ENCODE assay signal across 34 mouse cellular contexts in the genomic region with DNA sequence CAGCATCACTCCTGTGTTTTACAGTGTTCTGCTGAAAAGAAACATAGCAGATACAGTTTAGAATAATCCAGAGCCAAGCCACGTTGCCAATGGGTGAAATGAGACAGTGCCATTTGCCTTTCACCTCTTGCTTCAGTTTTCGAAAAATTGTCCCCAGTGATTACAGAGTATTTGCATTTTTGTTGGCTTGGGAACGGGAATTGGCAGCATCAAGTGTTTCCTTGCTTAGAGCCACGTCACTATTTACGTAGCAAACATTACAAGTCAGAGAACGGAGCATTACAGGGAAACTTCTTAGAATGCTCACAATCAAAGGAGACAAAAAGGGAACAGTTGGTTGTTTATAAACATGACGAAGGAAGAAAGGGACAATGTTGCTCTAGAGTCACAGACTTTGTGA. TPM values are rescaled to one million over a fixed set of nuclear protein-coding genes. Genes with fewer than 3 reads are reported as not detected.
"Had no signal": no experiment of that assay in that cellular context is flagged by ENCODE, and none has a peak within 500 bp of the region (broad histone marks: within the 10 kb centered on the region; RNA-seq: fewer than 3 reads in every experiment).

No protein-coding gene starts in this region.

- ATAC-seq: hindbrain, embryonic 16.5 days; hindbrain, postnatal 0 days; inflammation-experienced regulatory T-cells, adult 6 months; intestine, embryonic 15.5 days; intestine, embryonic 16.5 days; intestine, postnatal 0 days had no signal

- H3K9me3 ChIP-seq: heart, embryonic 12.5 days; heart, embryonic 13.5 days; heart, embryonic 15.5 days; hindbrain, embryonic 10.5 days; hindbrain, embryonic 12.5 days; hindbrain, embryonic 13.5 days; hindbrain, embryonic 15.5 days; intestine, embryonic 15.5 days; kidney, embryonic 15.5 days had no signal

- H3K4me3 ChIP-seq: heart, embryonic 12.5 days; heart, embryonic 13.5 days; heart, embryonic 15.5 days; hindbrain, embryonic 10.5 days; hindbrain, embryonic 12.5 days; hindbrain, embryonic 13.5 days; hindbrain, embryonic 15.5 days; intestine, embryonic 15.5 days; kidney, embryonic 15.5 days; layer of hippocampus, adult 2 months; left cerebral cortex, adult 2 months had no signal

- H3K9ac ChIP-seq: heart, embryonic 12.5 days; heart, embryonic 13.5 days; heart, embryonic 15.5 days; hindbrain, embryonic 12.5 days; hindbrain, embryonic 13.5 days; hindbrain, embryonic 14.5 days; hindbrain, embryonic 15.5 days; intestine, embryonic 15.5 days; kidney, embryonic 15.5 days had no signal

- H3K4me2 ChIP-seq: heart, embryonic 12.5 days; heart, embryonic 13.5 days; heart, embryonic 15.5 days; hindbrain, embryonic 12.5 days; hindbrain, embryonic 13.5 days; hindbrain, embryonic 14.5 days; hindbrain, embryonic 15.5 days; intestine, embryonic 15.5 days; kidney, embryonic 15.5 days had no signal

- H3K27ac ChIP-seq: heart, embryonic 13.5 days; heart, embryonic 15.5 days; hindbrain, embryonic 10.5 days; hindbrain, embryonic 12.5 days; hindbrain, embryonic 13.5 days; hindbrain, embryonic 14.5 days; hindbrain, embryonic 15.5 days; hindbrain, postnatal 0 days; intestine, embryonic 15.5 days; kidney, embryonic 15.5 days; kidney, postnatal 0 days; layer of hippocampus, adult 2 months; left cerebral cortex, adult 2 months had no signal

- DNase-seq: heart, postnatal 10 days; heart, postnatal 14 days; heart, postnatal 36 days; heart, postnatal 4 days; kidney, adult 11 months; kidney, adult 18-20 months; kidney, adult 2 months; kidney, adult 8-10 months; kidney, adult 9 months; kidney, postnatal 10 days; kidney, postnatal 14 days; kidney, postnatal 25 days; kidney, postnatal 36 days; kidney, postnatal 4 days; layer of hippocampus, adult 9-11 months; layer of hippocampus, postnatal 36 days had no signal

- H3K36me3 ChIP-seq: heart, embryonic 12.5 days; heart, embryonic 13.5 days; heart, embryonic 15.5 days; hindbrain, embryonic 10.5 days; hindbrain, embryonic 12.5 days; hindbrain, embryonic 13.5 days; hindbrain, embryonic 15.5 days; intestine, embryonic 15.5 days; kidney, embryonic 15.5 days had no signal

RNA-seq across cellular contexts. Expression of gene Irf4, which starts 3.9 kb away (rescaled TPM):
- total RNA-seq: hindbrain, postnatal 0 days had no signal
- polyA plus RNA-seq: hindbrain, embryonic 10.5 days had no signal
